Mouse (Mus musculus) embryonic fibroblast, embryonic 13.5 days (primary cell): Measurements from ENCODE around the gene Cdh23. TPM values are rescaled to one million over a fixed set of nuclear protein-coding genes. Genes with fewer than 3 reads are reported as not detected.

Source experiments
- H3K27ac ChIP-seq: 2 replicates; pipeline ENCODE4 v1.5.1; 2012; ENCODE audit warnings: low read length, control low read depth, inconsistent platforms; ENCODE audit not compliant: insufficient read depth
- H3K4me1 ChIP-seq: 2 replicates; pipeline ENCODE4 v1.6.1; 2011; ENCODE audit warnings: low read length; ENCODE audit not compliant: control insufficient read depth, insufficient read depth
- H3K4me3 ChIP-seq: 2 replicates; pipeline ENCODE4 v1.5.1; 2011; ENCODE audit warnings: mild to moderate bottlenecking, control low read depth, low read length; ENCODE audit not compliant: insufficient read depth
- CTCF ChIP-seq: IDR thresholded peaks from 2 replicates; pipeline ENCODE4 v1.5.1; 2011; ENCODE audit warnings: mild to moderate bottlenecking, control low read depth, low read length, moderate library complexity, borderline replicate concordance; ENCODE audit not compliant: insufficient read depth
- POLR2A ChIP-seq: IDR thresholded peaks from 2 replicates; pipeline ENCODE4 v1.6.1; 2011; ENCODE audit warnings: low read depth, mild to moderate bottlenecking, control low read depth, low read length, moderate library complexity
- polyA plus RNA-seq: library from polyadenylated mRNA; stranded (reverse); fragments of >200 nt; gene quantifications from 2 replicates; pipeline ENCODE4 v1.2.4, GENCODE M21; 2011; ENCODE audit warnings: low read depth; ENCODE audit not compliant: missing spikeins, insufficient read length

Gene Cdh23
- polyA plus RNA-seq, 1 experiment: 0.86 TPM

DNA sequence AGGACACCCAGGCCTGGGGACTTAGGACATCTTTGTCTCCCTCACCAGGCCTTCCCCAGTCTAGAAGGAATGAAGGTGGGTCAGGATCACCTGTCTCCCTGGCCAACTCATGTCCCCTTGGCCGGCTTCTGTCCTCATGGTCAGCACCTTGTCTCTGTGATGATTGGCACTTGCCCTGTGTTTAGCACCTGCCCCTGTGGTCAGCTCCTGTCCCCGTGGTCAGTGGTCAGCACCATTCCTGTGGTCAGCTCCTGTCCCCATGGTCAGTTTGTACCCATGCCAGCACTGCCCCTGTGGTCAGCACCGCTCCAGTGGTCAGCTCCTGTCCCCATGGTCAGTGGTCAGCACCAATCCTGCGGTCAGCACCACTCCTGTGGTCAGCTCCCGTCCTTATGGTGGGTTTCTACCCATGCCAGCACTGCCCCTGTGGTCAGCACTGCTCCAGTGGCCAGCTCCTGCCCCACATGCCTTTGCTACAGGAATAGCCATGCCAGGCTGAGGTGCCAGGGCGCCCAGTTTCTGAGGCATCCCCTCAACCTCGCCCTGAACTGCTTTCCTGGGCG lies 251.2 kb downstream of the Cdh23 start:
- TF ChIP-seq CTCF (no peak), POLR2A (no peak)
- Histone ChIP-seq H3K27ac (no peak overlapping the region), H3K4me1 (no peaks in the 10 kb centered on the region), H3K4me3 (no peak overlapping the region)

DNA sequence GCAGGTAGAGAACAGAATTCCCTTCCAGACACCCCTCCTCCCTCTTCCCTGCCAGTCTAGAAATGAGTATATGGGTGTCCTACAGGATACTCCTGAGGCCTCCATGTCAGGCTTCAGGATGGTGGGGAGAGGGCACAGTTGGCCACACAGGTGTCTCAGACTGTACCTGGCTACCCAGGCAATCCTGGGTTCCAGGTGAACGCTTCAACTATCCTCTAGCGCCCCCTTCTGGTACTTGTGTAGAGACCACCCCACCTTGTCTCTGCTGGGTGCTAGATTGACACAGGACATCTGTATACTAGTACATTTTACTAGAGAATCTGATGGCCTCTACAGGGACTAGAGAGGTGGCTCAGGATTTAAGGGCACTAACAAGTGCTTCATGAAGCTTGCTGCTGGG lies 253.2 kb downstream of the Cdh23 start:
- no peak for TF ChIP-seq CTCF
- no peak for TF ChIP-seq POLR2A
- H3K4me3 ChIP-seq: no peak overlapping the region
- no peak overlapping the region for H3K27ac ChIP-seq
- H3K4me1 ChIP-seq: no peaks in the 10 kb centered on the region

DNA sequence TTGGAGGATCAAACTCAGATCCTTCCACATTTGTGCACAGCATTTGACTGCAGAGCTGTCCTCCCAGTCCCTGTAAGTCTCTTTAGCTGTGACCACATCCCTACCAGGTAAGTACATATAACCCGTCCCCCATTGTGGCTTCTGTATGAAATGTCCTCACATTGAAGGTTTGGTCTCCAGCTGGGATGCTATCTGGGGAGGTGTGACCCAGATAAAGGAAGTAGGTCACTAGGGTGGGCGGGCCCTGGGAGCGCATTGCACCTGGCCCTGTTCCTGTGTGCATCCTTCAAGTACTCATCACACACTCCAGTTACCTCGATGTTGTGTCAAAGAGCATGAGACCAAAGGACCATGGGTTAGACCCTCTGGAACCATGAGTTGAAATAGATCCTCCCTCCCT lies 254.0 kb downstream of the Cdh23 start:
- no peak for TF ChIP-seq POLR2A
- no peak for TF ChIP-seq CTCF
- Histone ChIP-seq H3K4me3 (no peak overlapping the region), H3K4me1 (no peaks in the 10 kb centered on the region), H3K27ac (no peak overlapping the region)

DNA sequence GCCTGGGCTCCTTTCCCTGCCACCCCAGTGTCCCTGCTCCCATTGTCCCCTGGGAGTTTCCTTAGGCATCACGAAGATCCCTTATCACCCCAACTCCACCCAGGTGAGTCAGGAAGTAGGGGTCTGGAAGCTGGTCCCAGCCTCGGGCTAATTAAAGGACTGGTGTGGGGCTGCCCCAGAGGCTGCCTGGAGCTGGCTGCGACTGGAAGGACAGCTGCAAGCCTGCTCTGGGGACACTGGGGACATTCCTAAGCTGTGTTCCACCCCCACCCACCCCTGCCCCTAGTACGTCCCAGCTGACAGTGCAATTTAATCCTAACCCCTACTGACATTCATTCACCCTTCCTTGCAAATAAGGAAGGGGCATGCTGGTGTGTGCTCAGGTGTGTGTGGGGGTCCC lies 263.6 kb downstream of the Cdh23 start:
- Histone ChIP-seq H3K4me1 (no peaks in the 10 kb centered on the region), H3K27ac (no peak overlapping the region), H3K4me3 (no peak overlapping the region)
- TF ChIP-seq POLR2A: no peak
- TF ChIP-seq CTCF: no peak

DNA sequence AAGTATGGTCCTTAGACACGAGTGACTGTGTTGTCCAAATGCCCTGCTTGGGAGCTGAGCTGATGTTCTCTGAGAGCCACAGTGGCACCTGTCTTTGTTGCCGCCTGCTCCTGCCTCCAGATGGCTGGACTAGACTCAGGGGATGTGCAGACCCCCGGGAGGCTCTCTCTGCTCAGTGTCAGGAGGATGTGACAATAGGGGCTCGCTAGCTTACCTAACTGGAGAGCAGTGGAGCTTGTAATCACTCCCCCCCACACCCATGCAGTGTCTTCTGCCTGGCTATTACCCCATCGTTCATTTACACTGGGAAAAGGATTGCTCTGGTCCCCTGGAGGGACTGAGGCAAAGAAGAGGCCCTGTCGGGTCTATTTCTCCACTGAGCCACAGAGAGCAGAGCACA lies 265.7 kb downstream of the Cdh23 start:
- no peak for TF ChIP-seq CTCF
- TF ChIP-seq POLR2A: no peak
- Histone ChIP-seq H3K27ac (no peak overlapping the region), H3K4me3 (no peak overlapping the region), H3K4me1 (no peaks in the 10 kb centered on the region)

DNA sequence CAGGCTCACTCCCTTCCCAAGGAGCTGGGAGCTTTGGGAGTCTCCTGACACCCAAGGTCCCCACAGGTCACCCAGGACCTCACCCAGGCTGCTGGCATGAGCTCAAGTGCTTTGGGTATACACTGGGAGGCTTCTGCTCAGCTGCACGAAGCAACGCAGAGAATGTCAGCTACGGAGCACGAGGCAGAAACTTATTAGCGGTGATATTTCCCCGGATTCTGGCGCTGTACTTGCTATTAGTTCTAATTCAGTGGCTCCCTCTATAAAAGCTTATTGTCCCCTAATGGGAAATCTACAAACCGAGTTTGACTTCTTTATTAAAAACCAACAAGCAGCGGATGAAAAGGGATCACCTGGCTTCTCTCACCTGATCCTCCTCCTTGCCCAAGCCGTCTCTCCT lies 266.3 kb downstream of the Cdh23 start:
- Histone ChIP-seq H3K27ac (no peak overlapping the region), H3K4me3 (no peak overlapping the region), H3K4me1 (no peaks in the 10 kb centered on the region)
- TF ChIP-seq POLR2A: no peak
- TF ChIP-seq CTCF: no peak

DNA sequence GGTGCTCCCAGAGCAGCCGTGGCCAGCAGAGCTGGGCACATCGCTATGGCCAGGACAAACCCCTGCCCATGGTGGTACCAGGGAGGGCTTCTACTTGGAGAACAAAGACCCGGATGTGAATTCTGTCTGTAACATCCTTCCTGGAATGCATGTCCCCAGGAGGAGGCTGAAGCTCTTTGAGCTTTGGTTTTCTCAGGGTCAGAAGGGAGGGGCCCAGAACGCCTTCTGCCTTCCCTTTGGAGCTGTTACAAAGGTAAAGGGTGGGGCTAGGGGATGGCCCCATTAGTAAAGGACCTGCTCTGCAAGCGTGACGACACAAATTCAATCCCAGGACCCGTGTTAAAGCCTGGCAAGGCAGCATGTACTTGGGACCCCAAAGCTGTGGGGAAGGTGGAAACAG lies 273.5 kb downstream of the Cdh23 start:
- H3K4me3 ChIP-seq: no peak overlapping the region
- TF ChIP-seq POLR2A (no peak), CTCF (no peak)
- no peaks in the 10 kb centered on the region for H3K4me1 ChIP-seq
- no peak overlapping the region for H3K27ac ChIP-seq

DNA sequence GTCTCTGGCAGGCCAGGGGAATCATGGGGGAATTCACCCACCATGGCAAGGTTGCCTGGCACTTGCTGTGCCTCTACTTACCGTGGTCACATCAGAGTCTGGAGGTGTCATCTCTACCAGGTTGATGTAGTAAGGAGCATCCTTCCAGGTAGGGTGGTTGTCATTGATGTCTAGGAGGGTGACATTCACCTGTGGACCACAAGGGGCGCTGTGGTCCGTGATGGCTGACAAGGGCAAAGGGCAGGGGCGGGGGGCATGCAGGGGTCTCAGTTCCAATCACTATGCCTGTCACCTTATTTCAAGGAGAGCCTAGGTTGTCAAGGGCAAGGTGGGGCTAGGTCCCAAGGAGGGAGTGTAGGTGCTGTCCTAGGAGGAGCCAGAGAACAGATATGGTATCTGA lies 276.7 kb downstream of the Cdh23 start:
- no peak overlapping the region for H3K4me3 ChIP-seq
- TF ChIP-seq POLR2A (no peak), CTCF (peak; percentile 58; the same call in 1 of the 2 replicates)
- H3K4me1 ChIP-seq: peaks cover 2% of the 10 kb centered on the region; the same call in 1 of the 2 replicates
- H3K27ac ChIP-seq: no peak overlapping the region

DNA sequence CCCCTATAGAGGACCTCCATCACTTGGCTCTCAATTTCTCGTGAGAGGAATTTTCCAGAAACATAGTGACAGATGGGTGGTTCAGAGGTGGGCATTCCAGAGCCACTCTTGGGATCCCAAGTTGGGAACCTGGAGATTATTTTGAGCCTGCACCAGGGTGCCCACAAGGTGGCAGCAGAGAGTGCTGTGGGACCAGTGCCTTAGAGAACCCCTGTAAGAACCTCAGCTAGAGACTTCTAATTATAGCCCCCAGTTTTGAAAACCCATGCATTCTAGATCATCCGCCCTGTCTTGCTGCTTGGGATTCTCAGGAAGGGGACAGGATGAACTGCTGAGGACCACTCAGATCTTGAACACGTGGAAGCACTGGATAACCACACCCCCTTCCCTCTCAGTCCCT lies 278.2 kb downstream of the Cdh23 start:
- H3K4me1 ChIP-seq: peaks cover 2% of the 10 kb centered on the region; the same call in 1 of the 2 replicates
- TF ChIP-seq POLR2A: no peak
- peak; percentile 64; the same call in 1 of the 2 replicates for TF ChIP-seq CTCF
- no peak overlapping the region for H3K4me3 ChIP-seq
- H3K27ac ChIP-seq: no peak overlapping the region

DNA sequence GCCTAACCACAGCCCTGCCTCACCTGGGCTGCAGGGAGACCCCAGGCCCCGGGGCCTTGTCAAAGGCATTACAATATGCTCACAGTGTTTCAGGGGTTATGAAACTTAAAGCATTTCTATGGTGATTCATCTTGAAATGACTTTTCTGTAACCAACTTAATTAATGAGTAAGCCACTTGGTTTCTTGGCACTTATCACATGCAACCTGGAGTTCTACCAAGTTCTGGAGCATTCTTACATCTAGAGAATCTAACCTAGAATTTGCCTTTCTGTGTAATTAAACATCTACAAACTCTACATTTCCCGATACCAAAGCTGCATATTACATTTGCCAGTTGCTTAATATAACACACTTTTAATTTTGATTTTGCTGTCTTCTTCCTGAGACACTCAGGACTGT lies 279.2 kb downstream of the Cdh23 start:
- H3K27ac ChIP-seq: no peak overlapping the region
- H3K4me3 ChIP-seq: no peak overlapping the region
- H3K4me1 ChIP-seq: peaks cover 2% of the 10 kb centered on the region; the same call in 1 of the 2 replicates
- TF ChIP-seq POLR2A (no peak), CTCF (no peak)

DNA sequence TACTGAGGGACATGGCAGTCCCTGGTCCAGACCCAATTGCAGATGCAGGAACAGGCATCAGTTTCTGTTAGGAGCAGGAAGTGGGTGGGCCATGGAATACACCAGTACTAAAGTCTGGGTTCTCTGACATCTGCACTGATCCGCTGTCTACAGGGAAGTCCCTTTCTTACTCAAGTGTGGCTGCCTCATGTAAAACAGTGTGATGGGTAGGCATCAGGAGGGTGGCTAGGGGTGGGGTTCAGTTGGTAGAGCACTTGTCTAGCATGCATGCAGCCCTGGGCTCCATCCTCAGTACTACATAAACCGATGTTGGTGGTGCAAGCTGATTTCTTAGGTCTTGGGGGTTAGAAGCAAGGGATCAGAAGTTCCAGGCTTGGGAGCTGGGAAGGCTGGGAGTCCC lies 282.5 kb downstream of the Cdh23 start:
- TF ChIP-seq POLR2A: no peak
- TF ChIP-seq CTCF: no peak
- Histone ChIP-seq H3K4me3 (no peak overlapping the region), H3K27ac (no peak overlapping the region), H3K4me1 (peaks cover 2% of the 10 kb centered on the region; the same call in 1 of the 2 replicates)
